Mouse (Mus musculus): ENCODE data around the gene Fmo2. TPM values are rescaled to one million over a fixed set of nuclear protein-coding genes. Genes with fewer than 3 reads are reported as not detected.

Fmo2 gene
- total RNA-seq (2023), result not detected

DNA sequence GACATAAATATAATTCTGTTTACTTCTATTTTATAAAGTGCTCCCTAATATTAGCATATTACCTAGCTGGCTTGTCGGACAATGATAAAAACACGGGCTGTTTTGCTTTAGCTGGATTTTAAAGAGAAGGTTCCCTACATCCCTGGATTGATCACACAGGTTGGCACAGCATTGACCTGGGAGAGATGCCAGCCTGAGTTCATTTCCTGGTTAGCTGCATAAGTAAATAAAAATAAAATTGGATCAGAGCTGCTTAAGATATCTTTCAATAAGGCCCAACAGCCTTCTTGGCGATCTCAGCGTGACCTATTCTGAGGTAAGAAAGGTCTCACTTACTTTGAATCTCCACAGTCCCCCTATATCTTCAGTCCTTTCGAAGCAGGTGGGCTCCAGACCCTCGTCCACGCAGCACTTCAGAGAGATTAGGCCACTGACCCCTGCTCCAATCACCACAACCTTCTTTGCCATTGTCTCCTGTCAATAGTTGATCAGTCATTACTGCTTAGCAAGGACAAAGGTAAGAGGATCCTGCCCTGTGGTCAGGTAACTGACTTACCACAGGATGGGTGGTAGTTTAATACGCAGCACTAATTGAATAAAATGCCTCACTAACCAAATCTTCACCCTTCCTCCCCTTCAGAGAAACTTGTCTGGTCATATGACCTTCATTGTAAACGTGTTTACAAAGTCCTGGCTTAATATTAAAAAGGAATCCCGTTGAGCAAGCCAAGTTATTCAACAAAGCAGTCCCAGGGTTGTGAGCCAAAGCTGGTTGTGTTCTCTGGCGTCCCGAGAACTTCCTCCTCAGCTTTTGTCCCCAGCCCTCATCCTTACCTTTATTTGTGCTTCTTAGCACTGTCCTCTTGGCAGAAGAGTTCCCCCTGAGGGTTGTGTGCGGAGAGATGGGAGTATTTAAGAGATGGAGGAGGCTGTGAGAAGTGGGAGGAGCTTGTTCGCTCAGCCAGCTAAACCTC, at the start of gene Fmo2:
TSS of gene Fmo2 (minus strand) at position 889 of the 974 bp plus-strand sequence.

DNA sequence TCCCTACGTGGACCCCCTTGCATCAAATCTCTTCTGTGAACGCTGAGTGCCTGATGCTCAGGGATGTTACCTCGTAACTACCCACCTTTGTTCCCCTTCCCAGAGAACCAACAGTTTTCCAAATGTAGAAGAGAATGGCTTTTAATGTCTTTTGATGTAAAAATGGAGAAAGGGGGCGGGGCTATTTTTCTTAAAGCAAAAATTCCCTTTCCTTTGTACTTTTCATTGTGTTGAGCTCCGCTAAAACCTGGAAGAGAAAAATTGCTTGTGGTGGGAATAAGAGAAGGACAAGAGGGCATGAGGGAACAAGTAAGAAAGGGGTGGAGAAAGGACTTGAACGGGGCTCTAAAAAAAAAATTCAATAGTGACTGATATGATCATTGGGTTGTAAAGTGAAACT, 38.9 kb upstream of the Fmo2 start, which contains the start of gene Fmo6:
TSS of gene Fmo6 (minus strand) at position 101 of the 400 bp plus-strand sequence.

DNA sequence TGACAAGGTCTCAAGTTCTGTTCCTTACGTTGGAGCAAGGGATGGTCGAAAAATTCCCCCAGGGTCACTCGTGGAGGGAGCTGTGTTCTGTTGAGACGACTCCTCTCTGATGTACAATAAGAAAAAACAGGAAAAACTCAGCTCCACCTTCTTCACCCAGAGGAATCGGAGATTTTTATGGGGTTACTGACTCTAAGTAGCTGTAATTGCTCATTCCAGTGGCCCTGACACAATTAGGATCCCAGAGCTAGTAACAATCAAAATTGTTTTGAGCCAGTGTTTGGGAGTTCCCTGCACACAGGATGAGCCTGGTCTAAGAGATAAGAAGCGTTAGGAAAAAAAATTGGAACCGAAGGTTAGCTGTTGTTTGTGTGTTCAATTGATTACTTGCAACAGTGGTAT, 32.2 kb downstream of the Fmo2 start, which contains the start of gene Fmo1:
TSS of gene Fmo1 (minus strand) at position 331 of the 402 bp plus-strand sequence.

Other genes with a start within 250 kb of the Fmo2 start
- gene Myocos, start 240.5 kb downstream of the Fmo2 start, total RNA-seq (2023), result not detected
- gene Prrc2c, start 158.2 kb downstream of the Fmo2 start, total RNA-seq (2023), result 501 TPM
- gene Fmo4, start 84.8 kb downstream of the Fmo2 start, total RNA-seq (2023), result not detected
- gene Fmo1, start 32.1 kb downstream of the Fmo2 start, total RNA-seq (2023), result not detected
- gene Fmo6, start 38.8 kb upstream of the Fmo2 start, total RNA-seq (2023), result not detected
- gene Fmo3, start 85.8 kb upstream of the Fmo2 start, total RNA-seq (2023), result not detected
- not detected for gene Mroh9, start 186.9 kb upstream of the Fmo2 start, total RNA-seq (2023)

Measured in CD8-positive naive resting alpha-beta T cell, adult 57 days (primary cell).